Mouse (Mus musculus) ZHBTc4 (cell line): ENCODE data around the gene Hnrnpa3.
"Not testable (repeated sequence)": the region's sequence is repeated elsewhere in the genome, so short reads cannot be mapped to it uniquely, and the experiment has no call there.

Experiments
- DNase-seq: peaks from one replicate; pipeline ENCODE4 v3.0.0-alpha.2; 2011; ENCODE audit warnings: low read depth, low spot score

Gene Hnrnpa3

GRCm38 (mm10) chr2:75637055-75637304 is 22.1 kb upstream of the Hnrnpa3 start:
- not testable (repeated sequence) for DNase-seq

DNA sequence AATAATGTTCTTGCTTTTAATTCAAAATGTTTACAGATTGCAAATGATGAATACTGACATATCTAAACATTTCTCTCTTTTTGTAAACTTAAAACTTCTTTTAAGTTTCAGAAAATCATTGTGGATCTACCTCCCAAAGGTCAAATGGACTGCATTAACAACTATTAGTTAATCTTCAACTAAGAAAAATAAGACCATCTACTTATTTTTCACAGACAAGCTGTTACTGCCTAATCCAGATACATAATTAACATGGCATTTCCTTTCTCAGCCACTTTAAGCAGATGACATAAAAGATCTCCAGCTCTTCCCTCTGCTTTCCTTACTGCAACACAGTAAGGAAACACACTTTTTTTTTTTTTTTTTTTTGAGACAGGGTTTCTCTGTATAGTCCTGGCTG is 21.7 kb upstream of the Hnrnpa3 start:
- no peak for DNase-seq

DNA sequence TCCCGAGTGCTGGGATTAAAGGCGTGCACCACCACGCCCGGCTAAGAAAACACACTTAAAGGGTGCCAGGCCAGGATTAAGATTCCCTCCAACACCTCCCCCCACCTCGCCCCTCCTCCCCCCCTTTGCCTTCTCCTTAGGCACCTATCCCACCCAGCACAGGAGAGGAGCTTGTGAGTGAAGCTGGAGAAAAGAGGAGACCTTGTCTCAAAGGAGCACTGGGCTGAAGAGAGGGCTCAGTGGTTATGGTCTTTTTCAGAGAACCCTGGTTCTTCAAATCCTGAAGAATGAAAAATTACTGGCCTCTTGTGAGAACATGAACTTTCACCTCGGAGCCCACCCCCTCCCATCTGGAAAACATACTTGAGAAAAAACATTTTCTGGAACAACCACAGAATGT is 21.2 kb upstream of the Hnrnpa3 start:
- DNase-seq: not testable (repeated sequence)

- DNase-seq: not testable (repeated sequence)
These were observed 19.5 kb upstream of the Hnrnpa3 start for GRCm38 (mm10) chr2:75639535-75639934.

DNA sequence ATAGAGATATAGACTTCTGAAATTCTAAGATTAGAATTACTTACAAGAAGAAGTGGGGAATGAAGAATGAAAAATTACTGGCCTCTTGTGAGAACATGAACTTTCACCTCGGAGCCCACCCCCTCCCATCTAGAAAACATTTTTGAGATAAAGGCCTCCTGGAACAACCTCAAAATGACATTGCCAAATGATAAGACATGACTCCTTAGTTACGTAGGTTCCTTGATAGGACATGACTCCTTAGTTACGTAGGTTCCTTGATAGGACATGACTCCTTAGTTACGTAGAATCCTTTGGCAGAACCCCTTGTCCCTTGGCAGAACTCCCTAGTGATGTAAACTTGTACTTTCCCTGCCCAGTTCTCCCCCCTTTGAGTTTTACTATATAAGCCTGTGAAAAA is 16.7 kb upstream of the Hnrnpa3 start:
- DNase-seq: not testable (repeated sequence)

- DNase-seq: no peak
These were observed 16.1 kb upstream of the Hnrnpa3 start for GRCm38 (mm10) chr2:75642795-75643550.

GRCm38 (mm10) chr2:75643950-75644349 is 15.1 kb upstream of the Hnrnpa3 start:
- no peak for DNase-seq

GRCm38 (mm10) chr2:75645251-75645650 is 13.8 kb upstream of the Hnrnpa3 start:
- peak; percentile 43 for DNase-seq

DNA sequence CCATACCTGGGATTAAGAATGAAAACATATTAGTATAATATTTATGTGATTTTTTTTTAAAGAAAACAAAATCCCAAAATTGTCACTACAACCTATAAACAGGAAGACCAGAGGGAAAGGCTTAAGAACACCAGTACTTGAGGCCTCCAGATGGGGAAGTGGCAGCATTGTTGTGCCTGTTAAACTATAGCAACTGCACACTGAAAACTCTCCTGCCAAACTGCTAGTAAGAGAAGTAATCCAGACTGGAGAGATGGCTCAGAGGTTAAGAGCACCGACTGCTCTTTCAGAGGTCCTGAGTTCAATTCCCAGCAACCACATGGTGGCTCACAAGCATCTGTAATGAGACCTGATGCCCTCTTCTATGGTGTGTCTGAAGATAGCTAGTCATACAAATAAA is 8.6 kb upstream of the Hnrnpa3 start:
- DNase-seq: no peak

DNA sequence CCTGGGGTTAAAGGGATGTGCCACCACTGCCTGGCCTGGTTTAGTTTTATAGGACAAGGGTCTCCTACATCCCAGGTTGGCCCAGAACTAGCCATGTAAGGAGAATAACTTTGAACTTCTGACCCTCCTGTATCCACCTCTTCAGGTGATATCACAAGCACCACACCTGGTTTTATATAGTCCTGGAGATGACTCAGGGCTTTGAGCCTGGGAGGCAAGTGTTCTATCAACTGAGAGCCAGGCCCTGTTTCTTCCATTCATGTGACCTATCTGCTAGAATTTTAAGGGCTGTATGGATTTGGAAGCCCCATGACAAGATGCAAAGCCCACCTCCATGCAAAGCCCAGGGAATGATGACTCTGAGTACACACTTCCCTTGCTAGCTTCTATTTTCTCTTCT is 5.9 kb upstream of the Hnrnpa3 start:
- DNase-seq: no peak

- no peak for DNase-seq
These were observed 4.4 kb upstream of the Hnrnpa3 start for GRCm38 (mm10) chr2:75654679-75655078.

DNA sequence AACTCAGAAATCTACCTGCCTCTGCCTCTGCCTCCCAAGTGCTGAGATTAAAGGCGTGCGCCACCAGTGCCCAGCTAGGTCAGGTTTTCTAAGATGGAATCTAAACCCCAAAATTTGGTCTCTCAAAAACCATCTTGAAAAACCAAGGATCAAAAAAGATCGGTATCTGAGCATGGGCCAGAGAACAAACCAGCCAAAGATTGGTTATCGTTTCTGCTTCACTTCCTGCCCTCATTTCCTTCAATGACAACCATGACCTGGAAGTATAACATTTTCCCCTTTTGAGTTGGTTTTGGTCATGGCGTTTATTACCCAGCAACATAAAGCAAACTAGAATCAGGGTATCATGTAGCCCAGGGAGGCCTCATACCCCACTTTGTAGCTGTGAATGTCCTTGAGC is 2.1 kb upstream of the Hnrnpa3 start:
- no peak for DNase-seq

GRCm38 (mm10) chr2:75657907-75658691 is 962 bp upstream of the Hnrnpa3 start:
- peak; percentile 84 for DNase-seq

GRCm38 (mm10) chr2:75659629-75659960 is 534 bp downstream of the Hnrnpa3 start:
- peak; percentile 87 for DNase-seq

GRCm38 (mm10) chr2:75660255-75660948 is 1.3 kb downstream of the Hnrnpa3 start:
- DNase-seq: peak; percentile 67

GRCm38 (mm10) chr2:75661106-75661505 is 2.0 kb downstream of the Hnrnpa3 start:
- no peak for DNase-seq

- peak; percentile 80 for DNase-seq
These were observed 10.7 kb downstream of the Hnrnpa3 start for GRCm38 (mm10) chr2:75669491-75670445.

DNA sequence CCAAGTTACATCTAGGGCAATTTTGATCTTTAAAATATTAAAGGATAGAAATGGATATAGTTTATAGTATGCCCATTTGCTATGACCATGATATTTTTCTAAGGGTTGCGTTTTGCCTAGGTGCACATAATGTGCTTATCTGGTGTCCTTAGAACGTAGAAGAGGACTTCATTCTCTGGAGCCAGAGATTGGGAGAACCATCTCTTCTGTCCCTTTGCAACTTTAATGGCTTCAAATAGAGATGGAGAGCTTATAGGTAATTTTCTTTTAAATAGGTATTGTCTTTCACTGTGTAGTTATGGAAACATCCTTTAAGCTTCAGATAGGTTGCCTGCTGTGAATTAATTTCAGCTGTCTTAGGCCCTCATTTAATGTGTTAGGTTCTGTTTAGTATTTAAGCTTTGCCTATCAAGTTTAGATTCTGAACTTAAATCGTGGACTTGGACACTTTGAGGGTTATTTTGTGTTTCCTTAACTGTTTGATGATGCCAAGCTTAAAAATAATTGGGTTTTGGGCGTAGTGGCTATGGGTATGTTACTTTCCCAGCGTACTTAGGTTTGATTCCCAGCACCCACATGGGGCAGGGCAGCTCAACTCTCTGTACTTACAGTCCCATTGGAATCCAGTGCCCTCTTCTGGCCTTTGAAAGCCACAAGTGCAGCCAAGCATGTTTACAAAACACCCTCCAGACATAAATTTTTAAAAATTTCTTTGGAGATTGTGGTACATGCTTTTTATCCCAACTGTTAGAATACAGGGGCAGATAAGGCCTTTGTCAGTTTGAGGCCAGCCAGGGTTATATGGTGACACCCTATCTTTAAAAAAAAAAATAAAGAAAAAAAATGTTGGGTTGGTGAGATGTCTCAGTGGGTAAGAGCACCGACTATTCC is 11.6 kb downstream of the Hnrnpa3 start:
- peak; percentile 61 for DNase-seq

- DNase-seq: no peak
These were observed 12.2 kb downstream of the Hnrnpa3 start for GRCm38 (mm10) chr2:75671337-75671660.

DNA sequence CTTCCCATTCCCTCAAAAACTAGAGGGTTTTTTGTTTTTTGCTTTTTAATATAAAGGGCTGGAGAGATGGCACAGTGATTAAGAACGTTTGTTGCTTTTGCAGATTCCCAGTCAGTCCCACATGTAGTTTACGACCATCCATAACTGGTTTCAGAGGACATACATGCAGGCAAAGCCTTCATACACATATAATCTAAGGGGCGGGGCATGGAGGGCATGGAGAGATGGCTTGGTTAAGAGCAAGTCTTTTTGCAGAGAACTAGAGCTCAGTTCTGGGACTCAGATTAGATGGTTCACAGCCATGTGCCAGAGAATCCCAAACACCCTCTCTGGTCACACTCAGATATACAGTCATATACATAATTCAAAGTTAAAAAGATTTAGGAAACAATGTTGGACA is 13.5 kb downstream of the Hnrnpa3 start:
- DNase-seq: no peak

DNA sequence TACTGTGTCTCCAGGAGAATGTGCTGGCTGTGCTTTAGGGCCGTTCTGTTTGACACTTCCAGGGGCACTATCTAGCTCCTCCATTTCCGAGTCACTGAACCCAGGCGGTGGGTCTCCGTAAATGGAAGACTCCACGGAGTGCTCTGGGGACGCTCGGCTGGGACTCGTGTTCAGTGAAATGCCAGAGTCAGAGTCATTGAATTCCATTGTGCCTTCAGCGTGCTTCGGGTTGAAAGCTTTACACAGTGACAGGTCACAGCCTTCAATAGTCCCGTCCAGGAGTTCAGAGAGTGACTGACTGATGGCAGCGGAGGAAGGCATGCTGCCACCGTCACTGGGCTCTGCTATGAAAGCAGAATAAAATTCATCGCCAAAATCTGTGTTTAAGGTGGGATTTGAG is 17.5 kb downstream of the Hnrnpa3 start:
- no peak for DNase-seq
